Mouse (Mus musculus) right cerebral cortex, postnatal 36 days (tissue): ENCODE measurements around the gene Speer1.
"Not testable (repeated sequence)": the region's sequence is repeated elsewhere in the genome, so short reads cannot be mapped to it uniquely, and the experiment has no call there.

Experiments used
- DNase-seq, 2 experiments: peaks; one replicate each; pipeline ENCODE4 v3.0.0; 2022; ENCODE audit warnings: low spot score in 2 of 2, mixed read lengths in 1 of 2

The Speer1 gene

GRCm38 (mm10) chr5:11341216-11341615 is at the start of gene Speer1:
Speer1 (plus strand) TSS chr5:11341516.
- not testable (repeated sequence) for DNase-seq
